ENCODE assay signal across 9 mouse cellular contexts in the genomic region with DNA sequence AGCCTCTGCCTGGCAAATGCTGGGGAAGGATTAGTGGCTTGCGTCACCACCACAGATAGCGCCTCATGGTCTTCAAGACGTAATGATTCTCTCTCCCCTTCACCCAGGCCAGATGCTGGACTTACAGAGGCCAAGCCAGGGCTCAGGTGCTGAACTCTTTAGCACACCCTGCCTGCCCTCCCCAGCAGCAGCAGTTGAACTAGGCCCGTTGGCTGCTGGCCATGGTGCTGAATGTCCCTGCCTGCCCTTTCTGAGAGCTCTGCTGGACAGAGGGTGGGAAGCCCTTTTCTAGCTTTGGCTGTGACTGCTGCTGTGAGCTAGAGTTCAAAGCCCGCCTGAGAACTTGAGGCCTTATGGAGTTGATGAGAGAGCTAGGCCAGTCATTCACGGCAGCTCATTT.
A peak's percentile ranks its signal among the peaks of the same experiment; 100 is the strongest.
DNase-seq lines count a peak whose midpoint lies in the region; TF ChIP-seq lines count a peak whose summit lies in the region.
"Had no signal": no experiment of that assay in that cellular context is flagged by ENCODE, and none has a peak within 500 bp of the region (broad histone marks: within the 10 kb centered on the region; RNA-seq: fewer than 3 reads in every experiment).

No protein-coding gene starts in this region.

- no peaks in the 10 kb centered on the region for H3K27me3 ChIP-seq in heart, adult 2 months (ENCODE audit: control insufficient read depth, insufficient read depth, low read length)
- H3K27me3 ChIP-seq in CH12.LX (replicated peaks): peaks cover 79% of the 10 kb centered on the region
- H3K27me3 ChIP-seq: limb, embryonic 15.5 days had no signal

- no peaks in the 10 kb centered on the region for H3K9me3 ChIP-seq in CH12.LX (replicated peaks; ENCODE audit: low read length)
- H3K9me3 ChIP-seq: limb, embryonic 15.5 days had no signal

- intact Hi-C loops in heart, adult 2 months (cut with DNase I): no loop called here
- intact Hi-C loops in heart, postnatal 36 days (cut with DNase I): no loop called here

- in situ Hi-C loops in CH12.LX (cut with MboI; ENCODE audit: low pct_ligation_motif_present, low pct_unique_long_range_greater_than_20kb, low sequenced_read_pairs): no loop called here

- H3K9ac ChIP-seq in heart, adult 2 months (ENCODE audit: low read depth, low read length): no peak overlapping the region
- H3K9ac ChIP-seq in CH12.LX (ENCODE audit: insufficient read depth, low read depth): no peak overlapping the region
- H3K9ac ChIP-seq: limb, embryonic 15.5 days had no signal

- WGBS in heart, adult 2 months: 28% methylated on average over 6 of the region's 6 CpGs
- 35% methylated on average over 6 of the region's 6 CpGs for WGBS in lung, adult 2 months

- H3K36me3 ChIP-seq in heart, adult 2 months (ENCODE audit: control insufficient read depth, insufficient read depth, low read length): no peaks in the 10 kb centered on the region
- H3K36me3 ChIP-seq in CH12.LX (replicated peaks in 1 of 2; ENCODE audit: control insufficient read depth in 1 of 2, insufficient read depth in 1 of 2, low read length in 1 of 2): no peaks in the 10 kb centered on the region
- H3K36me3 ChIP-seq: limb, embryonic 15.5 days had no signal

- peak; percentile 19 for TF ChIP-seq CTCF in heart, adult 2 months (IDR thresholded peaks at IDR 0.05)
- peak in 1 of 2 experiments; percentile 21; a peak in 1 of 4 replicates for TF ChIP-seq CTCF in CH12.LX (conservative IDR thresholded peaks at IDR 0.05 in 1 of 2, IDR thresholded peaks at IDR 0.05 in 1 of 2; ENCODE audit: low read depth in 2 of 2, low read length in 2 of 2)
- no peak for TF ChIP-seq CTCF in lung, adult 2 months (IDR thresholded peaks at IDR 0.05; ENCODE audit: insufficient read depth, low read length)

- H3K4me1 ChIP-seq in heart, adult 2 months (ENCODE audit: control insufficient read depth, insufficient read depth, low read length): no peaks in the 10 kb centered on the region
- H3K4me1 ChIP-seq in CH12.LX (ENCODE audit: control insufficient read depth in 1 of 2, insufficient read depth in 2 of 2): no peaks in the 10 kb centered on the region
- H3K4me1 ChIP-seq in lung, adult 2 months (ENCODE audit: control insufficient read depth, insufficient read depth, low read length): no peaks in the 10 kb centered on the region
- H3K4me1 ChIP-seq: limb, embryonic 15.5 days had no signal

- TF ChIP-seq POLR2A in heart, adult 2 months (IDR thresholded peaks at IDR 0.05; ENCODE audit: insufficient read depth, low read depth, low read length): no peak
- TF ChIP-seq POLR2A in CH12.LX (IDR thresholded peaks at IDR 0.05; ENCODE audit: low read depth, low read length): no peak
- TF ChIP-seq POLR2A in lung, adult 2 months (IDR thresholded peaks at IDR 0.05; ENCODE audit: borderline replicate concordance, extremely low read depth, low read depth, low read length): no peak

- no peak for TF ChIP-seq EP300 in heart, adult 2 months (IDR thresholded peaks at IDR 0.05; ENCODE audit: insufficient read depth, low read depth, low read length)
- TF ChIP-seq EP300 in CH12.LX (IDR thresholded peaks at IDR 0.05; ENCODE audit: low read length): no peak

- H3K4me2 ChIP-seq in CH12.LX (ENCODE audit: insufficient read depth, low read depth, poor library complexity, severe bottlenecking): no peak overlapping the region
- H3K4me2 ChIP-seq: limb, embryonic 15.5 days had no signal

- dilution Hi-C loops in CH12.LX (cut with MboI; ENCODE audit: extremely low pct_ligation_motif_present, extremely low pct_unique_long_range_greater_than_20kb, low sequenced_read_pairs): no loop called here

- no peak overlapping the region for H3K27ac ChIP-seq in heart, adult 2 months
- H3K27ac ChIP-seq in CH12.LX (ENCODE audit: insufficient read depth, low read depth): no peak overlapping the region
- H3K27ac ChIP-seq: limb, embryonic 15.5 days had no signal

- TF ChIP-seq RAD21 in CH12.LX (IDR thresholded peaks at IDR 0.05; ENCODE audit: low read depth, low read length): no peak

- H3K79me2 ChIP-seq in heart, adult 2 months (replicated peaks; ENCODE audit: control insufficient read depth, insufficient read depth, low read length): no peaks in the 10 kb centered on the region
- H3K79me2 ChIP-seq in CH12.LX (replicated peaks; ENCODE audit: control insufficient read depth, extremely low read depth, insufficient read depth, poor library complexity, severe bottlenecking): no peaks in the 10 kb centered on the region

- no peak overlapping the region for H3K4me3 ChIP-seq in heart, adult 2 months
- no peak overlapping the region for H3K4me3 ChIP-seq in CH12.LX (replicated peaks in 1 of 3; ENCODE audit: low read depth in 2 of 3, low read length in 2 of 3, poor library complexity in 1 of 3)
- H3K4me3 ChIP-seq in lung, adult 2 months (replicated peaks; ENCODE audit: extremely low read depth, low read depth, low read length): no peak overlapping the region
- H3K4me3 ChIP-seq: limb, embryonic 15.5 days had no signal

- peak; percentile 28 to 58 for DNase-seq in heart, adult 2 months
- no peak for DNase-seq in heart, adult 11 months
- peak; percentile 17 for DNase-seq in CH12.LX (ENCODE audit: extremely low read depth)
- peak; percentile 63 for DNase-seq in c-Kit-positive CD71-negative TER-119-negative erythroid progenitor cells, embryonic 14.5 days (ENCODE audit: low read depth)
- DNase-seq in heart, postnatal 36 days: peak; percentile 18 to 51
- peak; percentile 39 for DNase-seq in lung, adult 2 months
- DNase-seq in testis, postnatal 10 days (ENCODE audit: low spot score): peak; percentile 87
- DNase-seq in layer of hippocampus, adult 9-11 months: no peak

TF ChIP-seq in CH12.LX, 34 proteins besides CTCF, POLR2A, EP300 and RAD21:
- no peak for TF ChIP-seq HCFC1 (IDR thresholded peaks at IDR 0.05; ENCODE audit: low read depth, low read length)
- no peak for TF ChIP-seq MXI1 (IDR thresholded peaks at IDR 0.05; ENCODE audit: low read depth, low read length)
- no peak for TF ChIP-seq ELF1 (IDR thresholded peaks at IDR 0.05; ENCODE audit: low read depth, low read length)
- no peak for TF ChIP-seq NELFE (IDR thresholded peaks at IDR 0.05; ENCODE audit: low read depth, low read length)
- TF ChIP-seq MEF2A (IDR thresholded peaks at IDR 0.05; ENCODE audit: borderline replicate concordance, low read depth, low read length): no peak
- no peak for TF ChIP-seq MAX (IDR thresholded peaks at IDR 0.05; ENCODE audit: low read length)
- TF ChIP-seq POLR2AphosphoS2 (IDR thresholded peaks at IDR 0.05; ENCODE audit: low read depth, low read length): no peak
- no peak for TF ChIP-seq CHD1 (IDR thresholded peaks at IDR 0.05; ENCODE audit: low read depth, low read length)
- no peak for TF ChIP-seq NRF1 (IDR thresholded peaks at IDR 0.05; ENCODE audit: low read depth, low read length)
- no peak for TF ChIP-seq GABPA (IDR thresholded peaks at IDR 0.05; ENCODE audit: insufficient replicate concordance, low read depth, low read length)
- no peak for TF ChIP-seq PAX5 (IDR thresholded peaks at IDR 0.05; ENCODE audit: low read length)
- TF ChIP-seq MYC (IDR thresholded peaks at IDR 0.05; ENCODE audit: low read depth, low read length): no peak
- TF ChIP-seq UBTF (IDR thresholded peaks at IDR 0.05; ENCODE audit: low read depth, low read length): no peak
- no peak for TF ChIP-seq USF2 (conservative IDR thresholded peaks at IDR 0.05; ENCODE audit: low read depth, low read length)
- no peak for TF ChIP-seq SMC3 (IDR thresholded peaks at IDR 0.05; ENCODE audit: low read depth, low read length)

Comparison
In these comparisons a context has a peak if more than half of its experiments do, and no peak if none do; other contexts are left out.
1. DNase-seq: peak in heart, adult 2 months (2 of 2), CH12.LX (single experiment), c-Kit-positive CD71-negative TER-119-negative erythroid progenitor cells, embryonic 14.5 days (single experiment), heart, postnatal 36 days (2 of 2), lung, adult 2 months (single experiment) and testis, postnatal 10 days (single experiment); none in heart, adult 11 months (single experiment) and layer of hippocampus, adult 9-11 months (single experiment).